8 mouse cellular contexts compared by ENCODE assay signal in the genomic region with DNA sequence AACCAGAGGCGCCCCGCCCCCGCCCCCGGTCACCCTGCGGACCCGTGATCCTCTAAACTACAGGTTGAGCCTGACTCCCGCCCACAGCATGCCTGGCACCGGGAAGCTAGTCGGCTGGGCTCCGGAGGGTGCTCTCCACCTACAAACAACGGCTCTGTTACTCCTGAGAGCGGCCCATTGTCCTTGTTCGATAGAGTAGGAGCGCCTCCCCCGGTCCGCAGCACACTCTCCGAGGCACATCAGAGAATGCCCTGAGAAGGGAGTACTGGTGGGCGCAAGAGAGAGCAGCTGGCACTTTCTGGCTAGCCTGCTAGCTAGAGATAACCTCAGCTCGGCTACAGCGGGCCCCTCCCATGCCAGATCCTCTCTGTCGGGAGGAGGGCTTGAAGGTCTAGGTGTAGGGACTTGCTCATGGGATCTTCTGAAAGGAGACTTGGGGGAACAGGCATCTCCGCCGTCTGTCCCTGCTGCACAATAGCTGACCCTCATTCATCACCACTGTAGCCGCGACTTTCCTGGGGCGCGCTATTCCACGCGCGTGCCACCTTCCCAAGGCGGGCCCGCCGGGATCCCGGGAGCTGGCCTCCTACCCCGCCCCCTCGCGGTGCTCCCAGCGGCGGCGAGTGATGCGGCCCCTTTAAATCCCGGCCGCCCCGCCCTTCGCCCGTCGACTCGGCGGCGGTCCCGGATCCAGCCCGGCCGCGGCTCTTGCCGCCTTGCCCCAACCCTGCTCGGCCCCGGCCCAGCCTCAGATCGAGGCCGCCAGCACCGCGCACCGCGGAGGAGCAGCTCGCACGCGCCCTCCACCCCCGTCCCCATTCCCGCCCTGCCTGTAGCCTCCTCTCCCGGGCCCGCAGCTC. TPM values are rescaled to one million over a fixed set of nuclear protein-coding genes. Genes with fewer than 3 reads are reported as not detected.
DNase-seq lines count a peak whose midpoint lies in the region; ATAC-seq lines count a peak whose summit lies in the region.

No protein-coding gene starts in this region.

- H3K27me3 ChIP-seq in hindbrain, embryonic 14.5 days (ENCODE audit: control insufficient read depth, insufficient read depth, low read length): no peaks in the 10 kb centered on the region

- peak overlapping the region; percentile 95 for H3K4me2 ChIP-seq in hindbrain, embryonic 14.5 days (replicated peaks)

- ATAC-seq in hindbrain, embryonic 14.5 days (ENCODE audit: low FRiP score): peak; percentile 84
- peak; percentile 47 for ATAC-seq in megakaryocyte, adult 5-6 weeks (ENCODE audit: poor library complexity, severe bottlenecking)

- H3K9me3 ChIP-seq in hindbrain, embryonic 14.5 days (ENCODE audit: control insufficient read depth, low read length): no peaks in the 10 kb centered on the region

- peak overlapping the region; percentile 83 for H3K4me3 ChIP-seq in hindbrain, embryonic 14.5 days (replicated peaks; ENCODE audit: low read length)

- peaks cover 52% of the 10 kb centered on the region for H3K4me1 ChIP-seq in hindbrain, embryonic 14.5 days (replicated peaks; ENCODE audit: control insufficient read depth, insufficient read depth, low read length)

- DNase-seq in ZHBTc4 (ENCODE audit: low read depth, low spot score): peak; percentile 82
- DNase-seq in cerebellum, postnatal 14 days: peak; percentile 87 to 93
- DNase-seq in frontal cortex, postnatal 36 days (ENCODE audit: low spot score in 2 of 2): peak; percentile 81 to 86
- peak; percentile 78 for DNase-seq in hindbrain, embryonic 14.5 days (ENCODE audit: low spot score)
- DNase-seq in left cerebral cortex, adult 9 months (ENCODE audit: low spot score in 2 of 2): peak; percentile 66 to 79
- peak; percentile 88 to 90 for DNase-seq in right cerebral cortex, postnatal 10 days (ENCODE audit: low spot score in 2 of 2)
- peak; percentile 87 for DNase-seq in urinary bladder, postnatal 25 days (ENCODE audit: low spot score)

- peak overlapping the region; percentile 96 for H3K27ac ChIP-seq in hindbrain, embryonic 14.5 days

- WGBS in hindbrain, embryonic 14.5 days: under 1% methylated on average over 67 of the region's 70 CpGs

- H3K9ac ChIP-seq in hindbrain, embryonic 14.5 days: peak overlapping the region; percentile 97

- H3K36me3 ChIP-seq in hindbrain, embryonic 14.5 days (replicated peaks; ENCODE audit: control insufficient read depth, insufficient read depth): 0 out of 2 replicates have a peak, but pooled peaks cover 7% of the 10 kb centered on the region

RNA-seq across cellular contexts. Expression of a gene that starts 13.5 kb away (rescaled TPM):
- 1.6 and 4.5 TPM in 2 replicates for polyA plus RNA-seq in hindbrain, embryonic 14.5 days (2014; fragmentation: Nextera tagmentation; extraction: Ambion mirVana)
- total RNA-seq in megakaryocyte, adult 5-6 weeks (2015): not detected in 2 replicates
- 0.66 TPM in 1 of 2 replicates, not detected in the other for total RNA-seq in megakaryocyte, adult 5-6 weeks (2017)

RNA-seq across cellular contexts. Expression of a gene that starts 14.2 kb away (rescaled TPM):
- 55.7 and 56.0 TPM in 2 replicates for polyA plus RNA-seq in hindbrain, embryonic 14.5 days (2014; fragmentation: Nextera tagmentation; extraction: Ambion mirVana)
- 17.1 and 22.2 TPM in 2 replicates for total RNA-seq in megakaryocyte, adult 5-6 weeks (2015)
- 9.1 and 12.1 TPM in 2 replicates for total RNA-seq in megakaryocyte, adult 5-6 weeks (2017)

RNA-seq across cellular contexts. Expression of a gene that starts 14.3 kb away (rescaled TPM):
- polyA plus RNA-seq in hindbrain, embryonic 14.5 days (2014; fragmentation: Nextera tagmentation; extraction: Ambion mirVana): 365 and 385 TPM in 2 replicates
- 51.8 and 56.7 TPM in 2 replicates for total RNA-seq in megakaryocyte, adult 5-6 weeks (2015)
- total RNA-seq in megakaryocyte, adult 5-6 weeks (2017): 298 and 386 TPM in 2 replicates

RNA-seq across cellular contexts. Expression of a gene that starts 50.7 kb away (rescaled TPM):
- 34.4 and 37.7 TPM in 2 replicates for polyA plus RNA-seq in hindbrain, embryonic 14.5 days (2014; fragmentation: Nextera tagmentation; extraction: Ambion mirVana)
- 7.6 and 9.2 TPM in 2 replicates for total RNA-seq in megakaryocyte, adult 5-6 weeks (2015)
- total RNA-seq in megakaryocyte, adult 5-6 weeks (2017): 7.5 and 11.6 TPM in 2 replicates

Comparison
In these comparisons a context has a peak if more than half of its experiments do, and no peak if none do; other contexts are left out.
1. Peak in every context shown above with its lines: DNase-seq, ATAC-seq, H3K4me3 ChIP-seq and H3K27ac ChIP-seq.